Mouse (Mus musculus): ENCODE measurements around the gene Gmpr2.

Gmpr2 gene

GRCm38 (mm10) chr14:55723433-55723832 is 51.7 kb downstream of the Gmpr2 start:
- CTCF ChIA-PET, result interaction anchor here (0.8 to 1.0 kb wide), 2 partner anchors 20 to 50 kb away, joined by 3 to 4 read pairs; no protein-coding TSS in a partner anchor

DNA sequence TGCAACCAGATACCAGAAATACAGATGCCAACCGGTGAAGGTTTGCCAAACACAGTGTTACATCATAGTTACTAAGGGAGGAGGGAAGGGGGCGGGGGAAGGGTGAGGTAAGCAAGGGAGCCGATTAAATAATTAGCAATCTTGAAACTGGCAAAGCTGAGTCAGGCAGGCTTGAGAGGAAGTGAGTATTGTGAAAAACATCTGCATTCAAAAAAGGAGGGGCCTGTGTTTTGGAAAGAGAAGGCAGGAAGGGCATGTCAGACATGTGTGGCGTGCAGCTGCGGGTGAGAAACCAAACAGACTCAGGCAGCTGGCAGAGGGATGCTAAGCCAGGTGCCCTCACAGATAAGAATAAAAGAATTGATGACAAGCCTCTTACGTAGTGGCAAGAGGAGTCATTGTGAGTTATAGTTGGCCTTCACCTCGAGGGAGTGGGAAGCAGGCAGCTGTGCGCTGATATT is 52.7 kb downstream of the Gmpr2 start:
- CTCF ChIA-PET, result interaction anchor here (1.0 kb wide), 1 partner anchor 19 kb away, joined by 4 read pairs; no protein-coding TSS in a partner anchor

DNA sequence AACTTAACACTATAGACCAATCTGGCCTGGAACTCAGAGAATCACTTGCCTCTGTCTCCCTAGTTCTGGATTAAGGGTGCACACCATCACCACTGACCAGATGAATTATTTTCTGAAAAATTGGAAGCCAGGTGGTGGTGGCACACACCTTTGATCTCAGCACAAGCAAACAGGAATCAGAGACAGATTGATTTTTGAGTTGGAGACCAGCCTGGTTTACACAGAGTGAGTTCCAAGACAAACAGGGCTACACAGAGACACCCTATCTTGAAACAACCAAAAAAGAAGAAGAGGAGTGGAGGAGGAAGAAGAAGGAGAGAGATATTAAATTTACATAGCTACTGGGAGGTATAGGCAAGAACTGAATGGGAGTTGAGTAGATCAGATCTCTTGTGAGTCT is 54.5 kb downstream of the Gmpr2 start:
- CTCF ChIA-PET, result no interaction called here

DNA sequence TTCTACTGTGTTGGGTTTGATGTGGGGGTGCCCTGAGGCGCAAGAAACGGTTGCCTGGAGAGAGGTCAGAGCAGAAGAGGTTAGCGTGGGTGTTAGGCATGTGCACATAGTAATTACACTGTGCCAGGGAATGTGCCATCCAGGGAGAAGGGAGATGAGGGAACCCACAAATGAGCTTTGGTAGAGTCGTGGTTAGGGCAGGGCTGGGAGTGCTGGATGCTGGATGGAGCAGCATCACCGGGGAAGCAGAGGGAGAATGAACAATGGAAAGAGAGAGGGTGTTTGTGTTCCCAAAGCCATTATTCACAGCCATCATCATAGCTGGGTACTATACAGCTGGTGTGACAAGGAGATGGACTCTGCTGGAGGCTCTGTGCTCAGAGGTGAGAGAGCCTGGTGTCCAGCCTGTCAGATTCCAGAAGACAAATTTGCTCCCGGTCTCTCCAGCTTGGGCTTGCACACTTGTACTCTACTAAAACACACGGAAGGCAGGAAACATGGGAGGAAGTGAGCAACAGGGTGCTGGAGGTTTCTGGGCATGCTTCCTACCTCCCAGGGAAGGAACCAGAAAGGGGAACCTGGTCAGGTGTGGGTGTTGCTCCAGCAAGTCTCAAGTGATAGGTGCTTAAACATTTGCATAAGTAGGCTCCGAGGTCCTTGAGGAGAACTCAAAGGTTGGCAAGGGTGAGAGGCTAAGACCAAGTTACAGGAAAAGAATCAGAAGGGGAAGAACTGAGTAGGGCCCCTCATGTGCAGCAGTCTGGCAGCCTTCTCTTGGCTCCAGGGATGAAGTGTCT is 56.3 kb downstream of the Gmpr2 start:
- CTCF ChIA-PET, result no interaction called here
